8 mouse cellular contexts compared by ENCODE assay signal in the genomic region with DNA sequence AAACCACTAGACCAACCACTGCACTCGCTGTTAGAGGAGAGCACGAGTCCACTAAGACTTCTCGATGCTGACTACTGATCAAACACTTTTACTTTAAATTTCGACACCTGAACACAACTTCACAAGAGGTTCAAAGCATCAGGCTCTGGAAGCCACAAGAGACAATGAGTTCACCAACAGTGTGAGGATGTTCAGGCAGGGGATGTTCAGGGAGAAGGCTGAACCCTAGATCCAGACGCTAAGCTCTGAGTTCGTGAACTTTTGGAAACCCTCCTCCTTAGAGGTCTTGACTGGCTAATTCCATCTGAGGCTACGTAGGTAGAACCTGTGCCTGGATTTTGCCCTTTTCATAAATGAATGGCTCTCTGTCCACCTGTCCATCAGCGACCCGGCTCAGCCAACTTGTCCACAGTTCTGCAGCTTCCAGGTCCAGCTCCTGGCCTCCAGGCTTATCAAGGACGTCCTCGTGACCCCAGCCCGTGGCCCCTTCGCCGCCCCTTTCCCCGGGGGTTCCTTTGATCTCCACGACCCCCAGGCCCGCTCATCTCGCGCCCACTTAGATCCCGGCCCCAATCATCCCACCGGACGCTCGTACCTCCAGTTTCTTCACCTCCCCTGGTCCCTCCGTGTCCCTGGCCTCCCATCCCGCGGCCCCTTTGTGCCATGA. TPM values are rescaled to one million over a fixed set of nuclear protein-coding genes. Genes with fewer than 3 reads are reported as not detected.
DNase-seq lines count a peak whose midpoint lies in the region; ATAC-seq and TF ChIP-seq lines count a peak whose summit lies in the region.

No protein-coding gene starts in this region.

- peak overlapping the region; percentile 73 for H3K4me2 ChIP-seq in hindbrain, embryonic 11.5 days (replicated peaks; ENCODE audit: low read depth, low read length)
- peak overlapping the region; percentile 88 for H3K4me2 ChIP-seq in liver, embryonic 14.5 days (ENCODE audit: low read depth)

- H3K9me3 ChIP-seq in heart, embryonic 10.5 days, result no peaks in the 10 kb centered on the region
- no peaks in the 10 kb centered on the region for H3K9me3 ChIP-seq in hindbrain, embryonic 11.5 days (ENCODE audit: control insufficient read depth, low read length)
- H3K9me3 ChIP-seq in liver, embryonic 14.5 days (ENCODE audit: control insufficient read depth, low read length), result no peaks in the 10 kb centered on the region

- H3K27me3 ChIP-seq in heart, embryonic 10.5 days (ENCODE audit: insufficient read depth, poor library complexity, severe bottlenecking), result no peaks in the 10 kb centered on the region
- no peaks in the 10 kb centered on the region for H3K27me3 ChIP-seq in hindbrain, embryonic 11.5 days (ENCODE audit: control insufficient read depth, insufficient read depth, low read length)
- no peaks in the 10 kb centered on the region for H3K27me3 ChIP-seq in liver, embryonic 14.5 days (ENCODE audit: control insufficient read depth, insufficient read depth, low read length)
- no peaks in the 10 kb centered on the region for H3K27me3 ChIP-seq in splenic B cell, adult 2 months (ENCODE audit: control insufficient read depth, insufficient read depth, low read length, poor library complexity, severe bottlenecking)

- no peak for TF ChIP-seq EP300 in liver, embryonic 14.5 days (IDR thresholded peaks at IDR 0.05; ENCODE audit: low read depth)

- peak; percentile 9; the same call in 1 of the 2 replicates for ATAC-seq in common myeloid progenitor, adult 5-6 weeks (replicated peaks; ENCODE audit: low read depth, poor library complexity, severe bottlenecking)
- no peak for ATAC-seq in hindbrain, embryonic 11.5 days (ENCODE audit: low FRiP score)
- peak; percentile 42 for ATAC-seq in liver, embryonic 14.5 days (ENCODE audit: insufficient read depth)

- H3K4me1 ChIP-seq in heart, embryonic 10.5 days, result peaks cover 6% of the 10 kb centered on the region
- no peaks in the 10 kb centered on the region; the same call in 1 of the 2 replicates for H3K4me1 ChIP-seq in hindbrain, embryonic 11.5 days (replicated peaks; ENCODE audit: control insufficient read depth, insufficient read depth, low read length)
- peaks cover 21 to 27% of the 10 kb centered on the region in 2 experiments for H3K4me1 ChIP-seq in liver, embryonic 14.5 days (replicated peaks; ENCODE audit: control insufficient read depth in 2 of 2, insufficient read depth in 2 of 2, low read length in 1 of 2)

- TF ChIP-seq CTCF in liver, embryonic 14.5 days (IDR thresholded peaks at IDR 0.05; ENCODE audit: low read depth), result no peak

- H3K36me3 ChIP-seq in heart, embryonic 10.5 days, result peaks cover 34% of the 10 kb centered on the region
- H3K36me3 ChIP-seq in hindbrain, embryonic 11.5 days (ENCODE audit: control insufficient read depth, insufficient read depth, low read length), result peaks cover 6% of the 10 kb centered on the region; the same call in 1 of the 2 replicates
- peaks cover 29% of the 10 kb centered on the region for H3K36me3 ChIP-seq in liver, embryonic 14.5 days (replicated peaks; ENCODE audit: control insufficient read depth, insufficient read depth, low read depth)
- peaks cover 6% of the 10 kb centered on the region; the same call in 1 of the 2 replicates for H3K36me3 ChIP-seq in splenic B cell, adult 2 months (ENCODE audit: control insufficient read depth, insufficient read depth, low read length, poor library complexity, severe bottlenecking)

- H3K9ac ChIP-seq in hindbrain, embryonic 11.5 days (ENCODE audit: low read depth, low read length), result peak overlapping the region; percentile 76
- H3K9ac ChIP-seq in liver, embryonic 14.5 days (replicated peaks), result peak overlapping the region; percentile 98

- WGBS in heart, embryonic 10.5 days, result 4% methylated on average over 26 of the region's 26 CpGs
- WGBS in hindbrain, embryonic 11.5 days, result 6% methylated on average over 26 of the region's 26 CpGs
- 2% methylated on average over 26 of the region's 26 CpGs for WGBS in liver, embryonic 14.5 days (ENCODE audit: insufficient replicate concordance)

- peak overlapping the region; percentile 88 for H3K4me3 ChIP-seq in heart, embryonic 10.5 days
- H3K4me3 ChIP-seq in hindbrain, embryonic 11.5 days (ENCODE audit: low read depth, low read length), result peak overlapping the region; percentile 66
- peak overlapping the region; percentile 93 to 95 for H3K4me3 ChIP-seq in liver, embryonic 14.5 days (ENCODE audit: insufficient read depth in 1 of 2, low read depth in 2 of 2, low read length in 2 of 2)

- peak overlapping the region; percentile 96 for H3K27ac ChIP-seq in heart, embryonic 10.5 days
- H3K27ac ChIP-seq in hindbrain, embryonic 11.5 days (ENCODE audit: low read depth, low read length), result peak overlapping the region; percentile 82
- peak overlapping the region; percentile 38 for H3K27ac ChIP-seq in liver, embryonic 14.5 days

- no peak for DNase-seq in heart, embryonic 10.5 days (ENCODE audit: low spot score)
- DNase-seq in heart, adult 18-20 months, result no peak
- peak; percentile 35 for DNase-seq in CD4-positive, CD25-positive, alpha-beta regulatory T cell, adult 2 months (ENCODE audit: low read depth, low spot score)
- no peak for DNase-seq in hindbrain, embryonic 11.5 days (ENCODE audit: low spot score)
- DNase-seq in liver, embryonic 14.5 days (ENCODE audit: low read depth in 3 of 3, low spot score in 3 of 3), result no peak
- peak; percentile 10 for DNase-seq in splenic B cell, adult 2 months (ENCODE audit: low read depth, low spot score)
- no peak for DNase-seq in layer of hippocampus, adult 9-11 months

RNA-seq across cellular contexts. Expression of gene Sec61g, which starts 0.8 kb away (rescaled TPM):
- polyA plus RNA-seq in heart, embryonic 10.5 days (2016; fragmentation: Nextera tagmentation; extraction: Ambion mirVana), result 37.4 and 38.9 TPM in 2 replicates
- total RNA-seq in heart, adult 18-20 months (2021), result 1 to 10 TPM; 2.7 to 3.0 TPM
- total RNA-seq in common myeloid progenitor, adult 5-6 weeks (2017), result 10.7 and 11.0 TPM in 2 replicates
- polyA plus RNA-seq in hindbrain, embryonic 11.5 days (2014; fragmentation: Nextera tagmentation; extraction: Ambion mirVana), result 43.1 and 47.3 TPM in 2 replicates
- polyA plus RNA-seq in liver, embryonic 14.5 days (2012; rRNA removed), result 26.2 and 45.7 TPM in 2 replicates
- 33.0 and 33.7 TPM in 2 replicates for polyA plus RNA-seq in liver, embryonic 14.5 days (2014; fragmentation: Nextera tagmentation; extraction: Ambion mirVana)

Comparison
In these comparisons a context has a peak if more than half of its experiments do, and no peak if none do; other contexts are left out.
1. DNase-seq: peak in CD4-positive, CD25-positive, alpha-beta regulatory T cell, adult 2 months (single experiment) and splenic B cell, adult 2 months (single experiment); none in heart, embryonic 10.5 days (single experiment), heart, adult 18-20 months (0 of 2), hindbrain, embryonic 11.5 days (single experiment), liver, embryonic 14.5 days (0 of 3) and layer of hippocampus, adult 9-11 months (single experiment).
2. H3K27ac ChIP-seq: peak in every context shown above with its lines; median percentile 96 in heart, embryonic 10.5 days; 82 in hindbrain, embryonic 11.5 days; 38 in liver, embryonic 14.5 days.
3. Peak in every context shown above with its lines, with median percentiles within 50 percentile points of each other: H3K4me3 ChIP-seq.